Mouse (Mus musculus): Measurements from ENCODE around the gene Creb5. TPM values are rescaled to one million over a fixed set of nuclear protein-coding genes. Genes with fewer than 3 reads are reported as not detected.

The Creb5 gene
- polyA plus RNA-seq, 1 experiment from 2014 or later: 4.2 TPM

GRCm38 (mm10) chr6:53722694-53723093, 435.6 kb downstream of the Creb5 start:
- Histone ChIP-seq H3K36me3 (replicated peaks; ENCODE audit: control insufficient read depth, insufficient read depth) (no peaks in the 10 kb centered on the region), H3K4me1 (replicated peaks; ENCODE audit: control insufficient read depth, insufficient read depth, low read length) (no peaks in the 10 kb centered on the region), H3K9me3 (ENCODE audit: control insufficient read depth, low read length) (no peaks in the 10 kb centered on the region), H3K9ac (no peak overlapping the region), H3K27me3 (ENCODE audit: control insufficient read depth, insufficient read depth, low read length) (no peaks in the 10 kb centered on the region), H3K27ac (no peak overlapping the region), H3K4me3 (replicated peaks; ENCODE audit: low read length) (no peak overlapping the region), H3K4me2 (replicated peaks) (no peak overlapping the region)
- ATAC-seq (ENCODE audit: low FRiP score): no peak
- WGBS: 89% methylated on average over 4 of the region's 4 CpGs
- DNase-seq (ENCODE audit: low spot score): no peak

GRCm38 (mm10) chr6:53730487-53730886, 443.4 kb downstream of the Creb5 start:
- Histone ChIP-seq H3K27me3 (ENCODE audit: control insufficient read depth, insufficient read depth, low read length) (no peaks in the 10 kb centered on the region), H3K9ac (no peak overlapping the region), H3K9me3 (ENCODE audit: control insufficient read depth, low read length) (no peaks in the 10 kb centered on the region), H3K4me3 (replicated peaks; ENCODE audit: low read length) (no peak overlapping the region), H3K27ac (no peak overlapping the region), H3K4me2 (replicated peaks) (no peak overlapping the region), H3K4me1 (replicated peaks; ENCODE audit: control insufficient read depth, insufficient read depth, low read length) (no peaks in the 10 kb centered on the region), H3K36me3 (replicated peaks; ENCODE audit: control insufficient read depth, insufficient read depth) (no peaks in the 10 kb centered on the region)
- no peak for DNase-seq (ENCODE audit: low spot score)
- ATAC-seq (ENCODE audit: low FRiP score): no peak
- WGBS: 76% methylated on average over 7 of the region's 7 CpGs

- H3K9me3 ChIP-seq (ENCODE audit: control insufficient read depth, low read length): no peaks in the 10 kb centered on the region
- no peak overlapping the region for H3K4me2 ChIP-seq (replicated peaks)
- H3K4me3 ChIP-seq (replicated peaks; ENCODE audit: low read length): no peak overlapping the region
- H3K4me1 ChIP-seq (replicated peaks; ENCODE audit: control insufficient read depth, insufficient read depth, low read length): no peaks in the 10 kb centered on the region
- 85% methylated on average over 5 of the region's 5 CpGs for WGBS
- no peak overlapping the region for H3K27ac ChIP-seq
- no peak overlapping the region for H3K9ac ChIP-seq
- no peaks in the 10 kb centered on the region for H3K27me3 ChIP-seq (ENCODE audit: control insufficient read depth, insufficient read depth, low read length)
- no peak for ATAC-seq (ENCODE audit: low FRiP score)
- no peaks in the 10 kb centered on the region for H3K36me3 ChIP-seq (replicated peaks; ENCODE audit: control insufficient read depth, insufficient read depth)
- DNase-seq (ENCODE audit: low spot score): no peak
Measured at GRCm38 (mm10) chr6:53730996-53731485, 444.0 kb downstream of the Creb5 start.

DNA sequence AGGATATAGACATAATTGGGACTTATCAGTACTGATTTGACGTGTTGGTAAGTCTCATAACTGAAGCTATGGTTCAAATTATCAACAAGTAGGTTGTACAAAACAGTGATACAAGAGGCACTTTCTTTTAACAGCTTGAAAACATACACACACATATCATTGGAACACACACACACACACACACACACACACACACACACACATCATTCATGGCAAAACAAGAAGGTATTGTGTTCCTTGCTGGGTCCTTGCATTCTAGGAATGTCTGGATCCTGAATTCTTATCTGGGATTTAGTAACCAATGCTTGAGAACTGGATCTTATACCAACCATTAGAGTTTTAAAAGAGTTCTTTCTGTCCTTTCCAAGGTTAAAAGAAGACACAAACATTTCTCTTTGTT, 446.5 kb downstream of the Creb5 start:
- no peak overlapping the region for H3K27ac ChIP-seq
- H3K9ac ChIP-seq: no peak overlapping the region
- H3K36me3 ChIP-seq (replicated peaks; ENCODE audit: control insufficient read depth, insufficient read depth): no peaks in the 10 kb centered on the region
- no peaks in the 10 kb centered on the region for H3K4me1 ChIP-seq (replicated peaks; ENCODE audit: control insufficient read depth, insufficient read depth, low read length)
- H3K27me3 ChIP-seq (ENCODE audit: control insufficient read depth, insufficient read depth, low read length): no peaks in the 10 kb centered on the region
- H3K4me3 ChIP-seq (replicated peaks; ENCODE audit: low read length): no peak overlapping the region
- WGBS: 88% methylated on average over 1 of the region's 1 CpGs
- H3K4me2 ChIP-seq (replicated peaks): no peak overlapping the region
- H3K9me3 ChIP-seq (ENCODE audit: control insufficient read depth, low read length): no peaks in the 10 kb centered on the region
- no peak for ATAC-seq (ENCODE audit: low FRiP score)
- DNase-seq (ENCODE audit: low spot score): no peak

DNA sequence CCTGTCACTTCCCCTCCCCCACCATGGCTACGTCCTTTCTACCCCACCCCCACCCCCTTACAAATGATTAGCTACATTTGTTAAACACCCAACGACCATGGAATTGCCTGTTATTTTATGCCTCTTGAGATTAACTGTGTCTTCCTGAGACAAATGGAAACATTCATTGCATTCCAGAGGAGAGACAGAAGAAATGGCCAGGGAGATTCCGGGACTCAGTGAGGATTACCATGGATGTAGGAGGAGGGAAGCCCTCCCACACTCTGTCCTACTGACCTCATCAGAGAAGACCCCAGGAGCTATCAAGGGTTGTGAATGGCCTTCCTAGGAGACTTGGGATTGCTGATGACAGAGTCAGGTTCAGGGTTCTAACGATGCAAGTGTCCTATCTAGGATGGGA, 446.9 kb downstream of the Creb5 start:
- Histone ChIP-seq H3K27ac (no peak overlapping the region), H3K36me3 (replicated peaks; ENCODE audit: control insufficient read depth, insufficient read depth) (no peaks in the 10 kb centered on the region), H3K4me2 (replicated peaks) (no peak overlapping the region), H3K9ac (no peak overlapping the region), H3K4me1 (replicated peaks; ENCODE audit: control insufficient read depth, insufficient read depth, low read length) (no peaks in the 10 kb centered on the region), H3K9me3 (ENCODE audit: control insufficient read depth, low read length) (no peaks in the 10 kb centered on the region), H3K27me3 (ENCODE audit: control insufficient read depth, insufficient read depth, low read length) (no peaks in the 10 kb centered on the region), H3K4me3 (replicated peaks; ENCODE audit: low read length) (no peak overlapping the region)
- 27% methylated on average over 4 of the region's 4 CpGs for WGBS
- ATAC-seq (ENCODE audit: low FRiP score) (no peak), DNase-seq (ENCODE audit: low spot score) (no peak)

DNA sequence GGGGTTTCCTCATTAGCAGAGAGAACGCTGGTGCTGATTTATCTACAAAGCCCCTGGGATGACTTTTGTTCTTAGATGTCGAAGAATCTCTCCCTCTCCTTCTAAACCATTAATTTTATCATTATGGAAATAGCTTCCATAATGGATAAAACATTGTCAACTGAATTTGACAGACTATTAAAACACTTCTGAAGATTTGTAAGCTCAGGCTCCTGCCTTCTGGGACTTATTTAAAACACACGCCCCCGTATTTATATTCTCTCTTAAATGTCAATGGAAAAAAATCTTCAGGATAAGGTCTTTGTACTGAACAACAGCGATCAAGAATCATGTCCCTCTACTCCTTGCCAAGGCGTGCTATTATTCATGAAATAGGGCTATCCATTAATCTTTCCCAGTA, 448.6 kb downstream of the Creb5 start:
- Histone ChIP-seq H3K36me3 (replicated peaks; ENCODE audit: control insufficient read depth, insufficient read depth) (no peaks in the 10 kb centered on the region), H3K9me3 (ENCODE audit: control insufficient read depth, low read length) (no peaks in the 10 kb centered on the region), H3K4me3 (replicated peaks; ENCODE audit: low read length) (no peak overlapping the region), H3K9ac (no peak overlapping the region), H3K4me1 (replicated peaks; ENCODE audit: control insufficient read depth, insufficient read depth, low read length) (no peaks in the 10 kb centered on the region), H3K27ac (no peak overlapping the region), H3K4me2 (replicated peaks) (no peak overlapping the region), H3K27me3 (ENCODE audit: control insufficient read depth, insufficient read depth, low read length) (no peaks in the 10 kb centered on the region)
- 60% methylated on average over 6 of the region's 6 CpGs for WGBS
- no peak for DNase-seq (ENCODE audit: low spot score)
- no peak for ATAC-seq (ENCODE audit: low FRiP score)

DNA sequence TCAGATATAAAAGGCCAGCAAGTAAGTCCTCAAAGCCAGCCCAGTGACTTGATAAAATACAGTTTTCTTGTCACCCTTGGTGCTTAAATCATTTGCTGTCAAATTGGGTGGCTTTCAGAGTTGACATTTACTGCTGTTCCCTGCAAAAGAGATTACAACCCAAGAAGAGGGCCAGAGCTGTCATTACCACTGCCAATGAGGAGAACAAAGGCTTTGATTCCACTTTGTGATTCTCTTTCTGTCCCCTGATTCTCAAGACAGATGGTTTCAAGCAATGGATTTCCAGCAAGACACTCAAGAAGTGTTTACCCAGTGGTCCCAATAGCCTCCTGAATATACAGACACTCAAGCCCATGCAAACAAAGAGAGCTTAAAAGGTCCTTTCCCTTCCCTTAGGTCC, 451.1 kb downstream of the Creb5 start:
- ATAC-seq (ENCODE audit: low FRiP score) (no peak), DNase-seq (ENCODE audit: low spot score) (no peak)
- H3K27me3 ChIP-seq (ENCODE audit: control insufficient read depth, insufficient read depth, low read length): no peaks in the 10 kb centered on the region
- no peaks in the 10 kb centered on the region for H3K9me3 ChIP-seq (ENCODE audit: control insufficient read depth, low read length)
- no peak overlapping the region for H3K27ac ChIP-seq
- no peaks in the 10 kb centered on the region for H3K4me1 ChIP-seq (replicated peaks; ENCODE audit: control insufficient read depth, insufficient read depth, low read length)
- H3K4me2 ChIP-seq (replicated peaks): no peak overlapping the region
- H3K9ac ChIP-seq: no peak overlapping the region
- no peaks in the 10 kb centered on the region for H3K36me3 ChIP-seq (replicated peaks; ENCODE audit: control insufficient read depth, insufficient read depth)
- no peak overlapping the region for H3K4me3 ChIP-seq (replicated peaks; ENCODE audit: low read length)

DNA sequence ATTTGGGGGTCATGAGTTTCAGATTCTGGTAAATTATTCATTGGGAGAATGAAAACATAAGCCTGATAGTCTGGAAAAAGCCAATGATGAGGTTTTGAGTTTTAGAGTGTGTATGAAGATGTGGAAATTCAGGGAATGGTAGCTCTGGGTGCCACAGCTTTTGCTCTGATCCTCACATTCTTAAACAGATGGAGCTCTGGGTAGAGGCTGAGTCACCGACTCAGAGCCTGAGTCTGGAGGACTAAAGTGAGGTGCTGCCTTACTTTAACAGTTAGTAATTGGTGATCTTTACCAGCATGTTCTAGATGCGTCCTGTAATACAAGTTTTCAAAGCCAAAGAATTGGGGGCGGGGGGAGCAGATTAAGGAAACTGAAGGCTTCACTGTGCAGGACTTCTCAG, 454.2 kb downstream of the Creb5 start:
- 93% methylated on average over 3 of the region's 3 CpGs for WGBS
- ATAC-seq (ENCODE audit: low FRiP score): no peak
- Histone ChIP-seq H3K4me1 (replicated peaks; ENCODE audit: control insufficient read depth, insufficient read depth, low read length) (no peaks in the 10 kb centered on the region), H3K9ac (no peak overlapping the region), H3K27me3 (ENCODE audit: control insufficient read depth, insufficient read depth, low read length) (no peaks in the 10 kb centered on the region), H3K27ac (no peak overlapping the region), H3K9me3 (ENCODE audit: control insufficient read depth, low read length) (no peaks in the 10 kb centered on the region), H3K4me3 (replicated peaks; ENCODE audit: low read length) (no peak overlapping the region), H3K4me2 (replicated peaks) (no peak overlapping the region), H3K36me3 (replicated peaks; ENCODE audit: control insufficient read depth, insufficient read depth) (no peaks in the 10 kb centered on the region)
- no peak for DNase-seq (ENCODE audit: low spot score)

Measured in hindbrain, embryonic 14.5 days (tissue).